Mouse (Mus musculus) T-helper 1 cell (primary cell): ENCODE results near the gene Llgl1.

ENCODE experiments used
- in situ Hi-C: fragments of 300-600 bp; cut with MboI, MseI; formaldehyde crosslinking; loops from one replicate; pipeline ENCODE4 v1.15.1; 2025; ENCODE audit warnings: high pct_unique_total_duplicates

Gene Llgl1

GRCm38 (mm10) chr11:60699524-60700075 lies at the start of gene Llgl1:
Llgl1 (plus strand) TSS chr11:60699723.
- in situ Hi-C loops: loop anchor here (5.0 to 10.0 kb wide), 3 partner anchors 78 to 475 kb away; partner anchors contain the start of genes Smcr8, Srebf1 and Top3a

GRCm38 (mm10) chr11:60696165-60696564 lies 3.4 kb upstream of the Llgl1 start:
- in situ Hi-C loops: loop anchor here (5.0 kb wide), 1 partner anchor 81 kb away; the partner anchor contains the start of genes Smcr8 and Top3a

- in situ Hi-C loops: loop anchor here (5.0 kb wide), 1 partner anchor 80 kb away; the partner anchor contains the start of genes Smcr8 and Top3a
Measured at GRCm38 (mm10) chr11:60697561-60697960, 2.0 kb upstream of the Llgl1 start.

GRCm38 (mm10) chr11:60698806-60699523 lies 558 bp upstream of the Llgl1 start:
- in situ Hi-C loops: loop anchor here (5.0 kb wide), 1 partner anchor 78 kb away; the partner anchor contains the start of genes Smcr8 and Top3a

GRCm38 (mm10) chr11:60700320-60701185 lies 1.0 kb downstream of the Llgl1 start:
- in situ Hi-C loops: loop anchor here (10.0 kb wide), 2 partner anchors 464 to 476 kb away; partner anchors contain the start of gene Srebf1

GRCm38 (mm10) chr11:60701611-60702010 lies 2.1 kb downstream of the Llgl1 start:
- in situ Hi-C loops: loop anchor here (10.0 kb wide), 2 partner anchors 463 to 477 kb away; partner anchors contain the start of gene Srebf1

- in situ Hi-C loops: loop anchor here (10.0 kb wide), 2 partner anchors 462 to 478 kb away; partner anchors contain the start of gene Srebf1
Measured at GRCm38 (mm10) chr11:60703131-60703530, 3.6 kb downstream of the Llgl1 start.

GRCm38 (mm10) chr11:60704023-60704880 lies 4.7 kb downstream of the Llgl1 start:
- in situ Hi-C loops: loop anchor here (10.0 kb wide), 2 partner anchors 461 to 479 kb away; partner anchors contain the start of gene Srebf1

- in situ Hi-C loops: loop anchor here (10.0 kb wide), 2 partner anchors 460 to 480 kb away; partner anchors contain the start of gene Srebf1
Measured at GRCm38 (mm10) chr11:60705255-60705654, 5.7 kb downstream of the Llgl1 start.

GRCm38 (mm10) chr11:60706076-60706475 lies 6.6 kb downstream of the Llgl1 start:
- in situ Hi-C loops: loop anchor here (10.0 kb wide), 2 partner anchors 459 to 481 kb away; partner anchors contain the start of gene Srebf1

- in situ Hi-C loops: loop anchor here (10.0 kb wide), 2 partner anchors 458 to 482 kb away; partner anchors contain the start of gene Srebf1
Measured at GRCm38 (mm10) chr11:60706696-60707480, 7.4 kb downstream of the Llgl1 start.

GRCm38 (mm10) chr11:60707672-60708071 lies 8.1 kb downstream of the Llgl1 start:
- in situ Hi-C loops: loop anchor here (10.0 kb wide), 2 partner anchors 457 to 483 kb away; partner anchors contain the start of gene Srebf1

- in situ Hi-C loops: loop anchor here (10.0 kb wide), 2 partner anchors 456 to 484 kb away; partner anchors contain the start of gene Srebf1
Measured at GRCm38 (mm10) chr11:60708631-60709030, 9.1 kb downstream of the Llgl1 start.

GRCm38 (mm10) chr11:60709481-60710465 lies 10.2 kb downstream of the Llgl1 start:
- in situ Hi-C loops: loop anchor here (10.0 kb wide), 2 partner anchors 455 to 485 kb away; partner anchors contain the start of gene Srebf1

- in situ Hi-C loops: no loop called here
Measured at GRCm38 (mm10) chr11:60711218-60711617, 11.7 kb downstream of the Llgl1 start.

- in situ Hi-C loops: no loop called here
Measured at GRCm38 (mm10) chr11:60712040-60712439, 12.5 kb downstream of the Llgl1 start.

GRCm38 (mm10) chr11:60712639-60713255 lies 13.2 kb downstream of the Llgl1 start:
- in situ Hi-C loops: no loop called here
